Mouse (Mus musculus) midbrain, postnatal 0 days (tissue): Measurements from ENCODE around the gene C1qtnf6. TPM values are rescaled to one million over a fixed set of nuclear protein-coding genes. Genes with fewer than 3 reads are reported as not detected.

Experiments used
- ATAC-seq: fragments of 200-750 bp; cut with Nextera tagmentation; 2 replicates; pipeline ENCODE4 v1.8.0; 2017; ENCODE audit warnings: moderate number of reproducible peaks, mild to moderate bottlenecking, moderate TSS enrichment, moderate library complexity; ENCODE audit not compliant: low FRiP score
- DNase-seq: peaks from one replicate; pipeline ENCODE4 v3.0.0-alpha.2; 2015; ENCODE audit warnings: low spot score
- H3K27ac ChIP-seq: fragments of 300-500 bp; sonication (generic); 2 replicates; pipeline ENCODE4 v1.5.1; 2014; ENCODE audit warnings: low read depth, mild to moderate bottlenecking, low read length, mixed read lengths
- H3K27me3 ChIP-seq: fragments of 300-500 bp; sonication (generic); 2 replicates; pipeline ENCODE4 v1.6.1; 2014; ENCODE audit warnings: low read length, control low read depth, mixed read lengths; ENCODE audit not compliant: insufficient read depth
- H3K36me3 ChIP-seq: fragments of 300-500 bp; sonication (generic); 2 replicates; pipeline ENCODE4 v1.6.1; 2014; ENCODE audit warnings: low read length, control low read depth, mixed read lengths; ENCODE audit not compliant: insufficient read depth
- H3K4me1 ChIP-seq: fragments of 300-500 bp; sonication (generic); 2 replicates; pipeline ENCODE4 v1.6.1; 2014; ENCODE audit warnings: mild to moderate bottlenecking, control low read depth, antibody characterized with exemption, low read length, mixed read lengths; ENCODE audit not compliant: insufficient read depth
- H3K4me2 ChIP-seq: fragments of 300-500 bp; sonication (generic); 2 replicates; pipeline ENCODE4 v1.6.1; 2014; ENCODE audit warnings: low read depth, mild to moderate bottlenecking, low read length, mixed read lengths; ENCODE audit not compliant: poor library complexity, severe bottlenecking
- H3K4me3 ChIP-seq: fragments of 300-500 bp; sonication (generic); 2 replicates; pipeline ENCODE4 v1.5.1; 2014; ENCODE audit warnings: low read depth, mild to moderate bottlenecking, low read length, moderate library complexity
- H3K9ac ChIP-seq: fragments of 300-500 bp; sonication (generic); replicated peaks from 2 replicates; pipeline ENCODE4 v1.6.1; 2014; ENCODE audit warnings: mild to moderate bottlenecking, low read length, moderate library complexity, mixed read lengths; ENCODE audit not compliant: poor library complexity, severe bottlenecking
- H3K9me3 ChIP-seq: fragments of 300-500 bp; sonication (generic); 2 replicates; pipeline ENCODE4 v1.6.1; 2016; ENCODE audit warnings: low read length, control low read depth
- CTCF ChIP-seq: IDR thresholded peaks from 2 replicates; pipeline ENCODE4 v1.5.1; 2016; ENCODE audit warnings: antibody characterized with exemption, mild to moderate bottlenecking
- WGBS: fragments of 180-500 bp; shearing (Covaris S2); extraction: QIAGEN DNeasy Blood & Tissue Kit; methylation state at CpG from one replicate; pipeline ENCODE4 v1.1.7; 2014; 5-methylcytosine and 5-hydroxymethylcytosine counted together
- polyA plus RNA-seq: library from polyadenylated mRNA; unstranded; fragments of >200 nt; fragmentation: Nextera tagmentation; extraction: Ambion mirVana; gene quantifications from 2 replicates; pipeline ENCODE4 v1.2.1, GENCODE M21; 2015
- total RNA-seq: library from RNA; depleted of rRNA; stranded (reverse); fragments of >200 nt; gene quantifications from 2 replicates; pipeline ENCODE4 v1.2.3, GENCODE M21; 2014

Gene C1qtnf6
- total and polyA plus RNA-seq, 2 experiments from 2014 or later, result 2.4 to 8.6 TPM

- no peak overlapping the region for H3K4me3 ChIP-seq
- H3K36me3 ChIP-seq, result no peaks in the 10 kb centered on the region
- TF ChIP-seq CTCF, result no peak
- DNase-seq, result no peak
- H3K27ac ChIP-seq, result no peak overlapping the region
- H3K4me2 ChIP-seq, result no peak overlapping the region
- 87% methylated on average over 18 of the region's 18 CpGs for WGBS
- no peak overlapping the region for H3K9ac ChIP-seq
- H3K4me1 ChIP-seq, result no peaks in the 10 kb centered on the region
- H3K9me3 ChIP-seq, result no peaks in the 10 kb centered on the region
- no peaks in the 10 kb centered on the region for H3K27me3 ChIP-seq
- no peak for ATAC-seq
Observed at GRCm38 (mm10) chr15:78502437-78503132, 28.6 kb downstream of the C1qtnf6 start.

GRCm38 (mm10) chr15:78494968-78495406 lies 36.2 kb downstream of the C1qtnf6 start, which contains the start of gene Il2rb:
Gene Il2rb, minus strand, starts transcription at chr15:78495271.
- no peak within 1 kb of the TSS for H3K9ac ChIP-seq
- no peak within 1 kb of the TSS for H3K4me2 ChIP-seq
- TF ChIP-seq CTCF, result no peak
- no peaks in the 10 kb centered on the region for H3K27me3 ChIP-seq
- H3K4me1 ChIP-seq, result no peaks in the 10 kb centered on the region
- H3K4me3 ChIP-seq, result no peak within 1 kb of the TSS
- no peaks in the 10 kb centered on the region for H3K9me3 ChIP-seq
- H3K36me3 ChIP-seq, result no peaks in the 10 kb centered on the region
- DNase-seq, result no peak
- 91% methylated on average over 11 of the region's 11 CpGs for WGBS
- no peak for ATAC-seq
- H3K27ac ChIP-seq, result no peak within 1 kb of the TSS

DNA sequence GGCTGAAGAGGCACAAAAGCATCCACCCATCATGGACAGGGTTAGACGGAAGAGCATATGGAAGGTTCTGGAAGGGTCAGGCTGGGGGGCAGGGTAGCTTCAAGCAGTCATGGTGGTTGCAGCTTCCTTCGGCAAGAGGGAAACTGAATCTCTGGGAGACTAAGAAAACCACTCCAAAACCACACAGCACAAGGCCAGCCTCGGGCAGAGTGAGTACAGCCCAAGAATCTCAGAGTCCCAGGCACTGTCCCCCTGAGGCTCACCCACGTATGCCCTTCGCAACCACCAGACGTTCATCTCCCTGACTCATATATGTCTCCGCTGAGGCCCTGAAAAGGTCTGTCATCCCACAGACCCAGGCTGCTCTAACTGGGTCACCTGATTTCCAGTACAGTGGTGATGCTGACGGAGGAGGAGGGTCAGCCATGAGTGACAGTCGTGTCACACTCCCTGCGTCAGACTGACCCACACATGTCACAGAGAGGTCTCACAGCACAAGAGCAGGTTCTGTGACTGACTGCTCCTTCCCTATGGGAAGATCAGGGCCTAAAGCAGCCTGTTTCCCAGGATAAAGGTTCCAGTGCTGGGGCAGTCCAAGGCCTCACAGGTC lies 37.7 kb downstream of the C1qtnf6 start:
- no peaks in the 10 kb centered on the region for H3K27me3 ChIP-seq

GRCm38 (mm10) chr15:78491301-78491700 lies 39.9 kb downstream of the C1qtnf6 start:
- H3K4me1 ChIP-seq, result no peaks in the 10 kb centered on the region
- no peaks in the 10 kb centered on the region for H3K9me3 ChIP-seq
- H3K4me2 ChIP-seq, result no peak overlapping the region
- TF ChIP-seq CTCF, result no peak
- no peaks in the 10 kb centered on the region for H3K27me3 ChIP-seq
- no peak overlapping the region for H3K9ac ChIP-seq
- H3K4me3 ChIP-seq, result no peak overlapping the region
- 85% methylated on average over 3 of the region's 3 CpGs for WGBS
- no peaks in the 10 kb centered on the region for H3K36me3 ChIP-seq
- DNase-seq (no peak), ATAC-seq (no peak)
- no peak overlapping the region for H3K27ac ChIP-seq

More for the DNA sequence above, 37.7 kb downstream of the C1qtnf6 start:
- DNase-seq, result no peak
- TF ChIP-seq CTCF, result no peak
- Histone ChIP-seq H3K36me3 (no peaks in the 10 kb centered on the region), H3K9ac (no peak overlapping the region), H3K27ac (no peak overlapping the region), H3K9me3 (no peaks in the 10 kb centered on the region), H3K4me3 (no peak overlapping the region), H3K4me1 (no peaks in the 10 kb centered on the region), H3K4me2 (no peak overlapping the region)
- 84% methylated on average over 10 of the region's 10 CpGs for WGBS
- no peak for ATAC-seq

GRCm38 (mm10) chr15:78489906-78490305 lies 41.3 kb downstream of the C1qtnf6 start:
- WGBS, result 78% methylated on average over 8 of the region's 8 CpGs
- DNase-seq, result no peak
- Histone ChIP-seq H3K36me3 (no peaks in the 10 kb centered on the region), H3K27me3 (no peaks in the 10 kb centered on the region), H3K27ac (no peak overlapping the region), H3K4me2 (no peak overlapping the region), H3K9ac (no peak overlapping the region), H3K4me1 (no peaks in the 10 kb centered on the region), H3K9me3 (no peaks in the 10 kb centered on the region), H3K4me3 (no peak overlapping the region)
- no peak for ATAC-seq
- TF ChIP-seq CTCF, result no peak

GRCm38 (mm10) chr15:78489248-78489647 lies 42.0 kb downstream of the C1qtnf6 start:
- TF ChIP-seq CTCF, result no peak
- ATAC-seq, result no peak
- Histone ChIP-seq H3K4me3 (no peak overlapping the region), H3K9me3 (no peaks in the 10 kb centered on the region), H3K9ac (no peak overlapping the region), H3K27me3 (no peaks in the 10 kb centered on the region), H3K27ac (no peak overlapping the region), H3K4me2 (no peak overlapping the region), H3K4me1 (no peaks in the 10 kb centered on the region), H3K36me3 (no peaks in the 10 kb centered on the region)
- no peak for DNase-seq
- 84% methylated on average over 3 of the region's 3 CpGs for WGBS
